Mouse (Mus musculus): Measurements from ENCODE around the gene Plpp7. TPM values are rescaled to one million over a fixed set of nuclear protein-coding genes. Genes with fewer than 3 reads are reported as not detected.

The Plpp7 gene
- polyA plus RNA-seq, 1 experiment from 2014 or later, result 11.3 TPM

- ATAC-seq, result no peak
- 69% methylated on average over 13 of the region's 13 CpGs for WGBS
These were observed 30.4 kb upstream of the Plpp7 start for GRCm38 (mm10) chr2:32064913-32065312.

GRCm38 (mm10) chr2:32065371-32065791, 29.9 kb upstream of the Plpp7 start:
- DNase-seq (ENCODE audit: low spot score) (no peak), ATAC-seq (no peak)
- H3K9ac ChIP-seq (ENCODE audit: low read length), result no peak overlapping the region
- 76% methylated on average over 5 of the region's 5 CpGs for WGBS
- no peak overlapping the region for H3K27ac ChIP-seq (ENCODE audit: low read depth, low read length)
- no peaks in the 10 kb centered on the region for H3K9me3 ChIP-seq (replicated peaks; ENCODE audit: control insufficient read depth, low read length)
- H3K4me1 ChIP-seq (ENCODE audit: control insufficient read depth, insufficient read depth, low read length), result no peaks in the 10 kb centered on the region
- no peaks in the 10 kb centered on the region for H3K27me3 ChIP-seq (replicated peaks; ENCODE audit: control insufficient read depth, insufficient read depth, low read length)
- no peak overlapping the region for H3K4me3 ChIP-seq (ENCODE audit: low read depth, low read length)
- no peak overlapping the region for H3K4me2 ChIP-seq (ENCODE audit: low read length)
- H3K36me3 ChIP-seq (ENCODE audit: control insufficient read depth, insufficient read depth, low read length), result no peaks in the 10 kb centered on the region

More at GRCm38 (mm10) chr2:32064913-32065312, 30.4 kb upstream of the Plpp7 start:
- no peaks in the 10 kb centered on the region for H3K4me1 ChIP-seq (ENCODE audit: control insufficient read depth, insufficient read depth, low read length)
- no peaks in the 10 kb centered on the region for H3K9me3 ChIP-seq (replicated peaks; ENCODE audit: control insufficient read depth, low read length)
- DNase-seq (ENCODE audit: low spot score), result no peak
- H3K4me3 ChIP-seq (ENCODE audit: low read depth, low read length), result no peak overlapping the region
- no peak overlapping the region for H3K9ac ChIP-seq (ENCODE audit: low read length)
- H3K27me3 ChIP-seq (replicated peaks; ENCODE audit: control insufficient read depth, insufficient read depth, low read length), result no peaks in the 10 kb centered on the region
- no peaks in the 10 kb centered on the region for H3K36me3 ChIP-seq (ENCODE audit: control insufficient read depth, insufficient read depth, low read length)
- no peak overlapping the region for H3K4me2 ChIP-seq (ENCODE audit: low read length)
- no peak overlapping the region for H3K27ac ChIP-seq (ENCODE audit: low read depth, low read length)

GRCm38 (mm10) chr2:32066005-32066404, 29.3 kb upstream of the Plpp7 start:
- H3K27me3 ChIP-seq (replicated peaks; ENCODE audit: control insufficient read depth, insufficient read depth, low read length), result no peaks in the 10 kb centered on the region
- DNase-seq (ENCODE audit: low spot score), result no peak
- H3K9me3 ChIP-seq (replicated peaks; ENCODE audit: control insufficient read depth, low read length), result no peaks in the 10 kb centered on the region
- H3K4me3 ChIP-seq (ENCODE audit: low read depth, low read length), result no peak overlapping the region
- H3K27ac ChIP-seq (ENCODE audit: low read depth, low read length), result no peak overlapping the region
- H3K4me2 ChIP-seq (ENCODE audit: low read length), result no peak overlapping the region
- no peaks in the 10 kb centered on the region for H3K4me1 ChIP-seq (ENCODE audit: control insufficient read depth, insufficient read depth, low read length)
- no peak for ATAC-seq
- 77% methylated on average over 4 of the region's 4 CpGs for WGBS
- no peak overlapping the region for H3K9ac ChIP-seq (ENCODE audit: low read length)
- no peaks in the 10 kb centered on the region for H3K36me3 ChIP-seq (ENCODE audit: control insufficient read depth, insufficient read depth, low read length)

- no peak for ATAC-seq
- H3K4me3 ChIP-seq (ENCODE audit: low read depth, low read length), result no peak overlapping the region
- no peak overlapping the region for H3K9ac ChIP-seq (ENCODE audit: low read length)
- no peak overlapping the region for H3K27ac ChIP-seq (ENCODE audit: low read depth, low read length)
- WGBS, result 52% methylated on average over 31 of the region's 31 CpGs
- H3K4me1 ChIP-seq (ENCODE audit: control insufficient read depth, insufficient read depth, low read length), result no peaks in the 10 kb centered on the region
- H3K36me3 ChIP-seq (ENCODE audit: control insufficient read depth, insufficient read depth, low read length), result no peaks in the 10 kb centered on the region
- no peak overlapping the region for H3K4me2 ChIP-seq (ENCODE audit: low read length)
- DNase-seq (ENCODE audit: low spot score), result no peak
- H3K9me3 ChIP-seq (replicated peaks; ENCODE audit: control insufficient read depth, low read length), result no peaks in the 10 kb centered on the region
- no peaks in the 10 kb centered on the region for H3K27me3 ChIP-seq (replicated peaks; ENCODE audit: control insufficient read depth, insufficient read depth, low read length)
These were observed 26.3 kb upstream of the Plpp7 start for GRCm38 (mm10) chr2:32068811-32069607.

- no peaks in the 10 kb centered on the region for H3K9me3 ChIP-seq (replicated peaks; ENCODE audit: control insufficient read depth, low read length)
These were observed 24.6 kb upstream of the Plpp7 start for GRCm38 (mm10) chr2:32070747-32071146.

GRCm38 (mm10) chr2:32074404-32074803, 20.9 kb upstream of the Plpp7 start:
- no peak overlapping the region for H3K4me3 ChIP-seq (ENCODE audit: low read depth, low read length)
- no peak overlapping the region for H3K27ac ChIP-seq (ENCODE audit: low read depth, low read length)
- H3K4me1 ChIP-seq (ENCODE audit: control insufficient read depth, insufficient read depth, low read length), result no peaks in the 10 kb centered on the region
- ATAC-seq (no peak), DNase-seq (ENCODE audit: low spot score) (no peak)
- H3K9ac ChIP-seq (ENCODE audit: low read length), result no peak overlapping the region
- H3K9me3 ChIP-seq (replicated peaks; ENCODE audit: control insufficient read depth, low read length), result no peaks in the 10 kb centered on the region
- H3K27me3 ChIP-seq (replicated peaks; ENCODE audit: control insufficient read depth, insufficient read depth, low read length), result no peaks in the 10 kb centered on the region
- 70% methylated on average over 8 of the region's 8 CpGs for WGBS
- H3K4me2 ChIP-seq (ENCODE audit: low read length), result no peak overlapping the region
- H3K36me3 ChIP-seq (ENCODE audit: control insufficient read depth, insufficient read depth, low read length), result no peaks in the 10 kb centered on the region

More at GRCm38 (mm10) chr2:32070747-32071146, 24.6 kb upstream of the Plpp7 start:
- Histone ChIP-seq H3K36me3 (ENCODE audit: control insufficient read depth, insufficient read depth, low read length) (no peaks in the 10 kb centered on the region), H3K27ac (ENCODE audit: low read depth, low read length) (no peak overlapping the region), H3K27me3 (replicated peaks; ENCODE audit: control insufficient read depth, insufficient read depth, low read length) (no peaks in the 10 kb centered on the region), H3K4me3 (ENCODE audit: low read depth, low read length) (no peak overlapping the region), H3K9ac (ENCODE audit: low read length) (no peak overlapping the region), H3K4me2 (ENCODE audit: low read length) (no peak overlapping the region), H3K4me1 (ENCODE audit: control insufficient read depth, insufficient read depth, low read length) (no peaks in the 10 kb centered on the region)
- DNase-seq (ENCODE audit: low spot score) (no peak), ATAC-seq (no peak)
- 93% methylated on average over 10 of the region's 10 CpGs for WGBS

GRCm38 (mm10) chr2:32075368-32075767, 20.0 kb upstream of the Plpp7 start:
- no peak overlapping the region for H3K27ac ChIP-seq (ENCODE audit: low read depth, low read length)
- no peaks in the 10 kb centered on the region for H3K36me3 ChIP-seq (ENCODE audit: control insufficient read depth, insufficient read depth, low read length)
- DNase-seq (ENCODE audit: low spot score), result no peak
- WGBS, result 76% methylated on average over 7 of the region's 7 CpGs
- no peaks in the 10 kb centered on the region for H3K4me1 ChIP-seq (ENCODE audit: control insufficient read depth, insufficient read depth, low read length)
- ATAC-seq, result no peak
- no peaks in the 10 kb centered on the region for H3K9me3 ChIP-seq (replicated peaks; ENCODE audit: control insufficient read depth, low read length)
- H3K9ac ChIP-seq (ENCODE audit: low read length), result no peak overlapping the region
- no peak overlapping the region for H3K4me2 ChIP-seq (ENCODE audit: low read length)
- no peaks in the 10 kb centered on the region for H3K27me3 ChIP-seq (replicated peaks; ENCODE audit: control insufficient read depth, insufficient read depth, low read length)
- H3K4me3 ChIP-seq (ENCODE audit: low read depth, low read length), result no peak overlapping the region

GRCm38 (mm10) chr2:32077744-32078143, 17.6 kb upstream of the Plpp7 start:
- ATAC-seq (no peak), DNase-seq (ENCODE audit: low spot score) (no peak)
- Histone ChIP-seq H3K4me3 (ENCODE audit: low read depth, low read length) (no peak overlapping the region), H3K36me3 (ENCODE audit: control insufficient read depth, insufficient read depth, low read length) (no peaks in the 10 kb centered on the region), H3K27ac (ENCODE audit: low read depth, low read length) (no peak overlapping the region), H3K4me2 (ENCODE audit: low read length) (no peak overlapping the region), H3K27me3 (replicated peaks; ENCODE audit: control insufficient read depth, insufficient read depth, low read length) (peaks cover 14% of the 10 kb centered on the region), H3K4me1 (ENCODE audit: control insufficient read depth, insufficient read depth, low read length) (no peaks in the 10 kb centered on the region), H3K9ac (ENCODE audit: low read length) (no peak overlapping the region), H3K9me3 (replicated peaks; ENCODE audit: control insufficient read depth, low read length) (no peaks in the 10 kb centered on the region)
- WGBS, result 86% methylated on average over 10 of the region's 10 CpGs

- H3K4me2 ChIP-seq (ENCODE audit: low read length), result no peak overlapping the region
- H3K36me3 ChIP-seq (ENCODE audit: control insufficient read depth, insufficient read depth, low read length), result no peaks in the 10 kb centered on the region
- H3K9ac ChIP-seq (ENCODE audit: low read length), result no peak overlapping the region
- WGBS, result 56% methylated on average over 8 of the region's 8 CpGs
- DNase-seq (ENCODE audit: low spot score) (no peak), ATAC-seq (no peak)
- H3K9me3 ChIP-seq (replicated peaks; ENCODE audit: control insufficient read depth, low read length), result no peaks in the 10 kb centered on the region
- H3K27ac ChIP-seq (ENCODE audit: low read depth, low read length), result no peak overlapping the region
- H3K27me3 ChIP-seq (replicated peaks; ENCODE audit: control insufficient read depth, insufficient read depth, low read length), result peaks cover 22% of the 10 kb centered on the region
- 0 out of 2 replicates have a peak, but pooled peaks cover 2% of the 10 kb centered on the region for H3K4me1 ChIP-seq (ENCODE audit: control insufficient read depth, insufficient read depth, low read length)
- H3K4me3 ChIP-seq (ENCODE audit: low read depth, low read length), result no peak overlapping the region
These were observed 16.8 kb upstream of the Plpp7 start for GRCm38 (mm10) chr2:32078522-32078921.

All from forebrain, embryonic 14.5 days (tissue).